Mouse (Mus musculus) megakaryocyte, embryonic 14.5 days (primary cell): Measurements from ENCODE around the gene Fam208b.

Experiments used
- FLI1 ChIP-seq: IDR thresholded peaks from 2 replicates; pipeline ENCODE4 v1.6.1; 2012; ENCODE audit warnings: low read length, inconsistent platforms, mixed read lengths
- GATA1 ChIP-seq: IDR thresholded peaks from 3 replicates; pipeline ENCODE4 v1.6.1; 2012; ENCODE audit warnings: mixed read lengths, low read length, inconsistent platforms, borderline replicate concordance

GRCm38 (mm10) chr13:3540166-3540565, 70.7 kb downstream of the Fam208b start:
- TF ChIP-seq GATA1 (no peak), FLI1 (no peak)
